Mouse (Mus musculus): ENCODE data around the gene Mfap1a.

GRCm38 (mm10) chr2:121544829-121545228 is 38.4 kb upstream of the Mfap1a start:
- TF ChIP-seq CTCF (conservative IDR thresholded peaks at IDR 0.05; ENCODE audit: low read length) (0 out of 2 replicates have a peak, but pooled peaks have one; percentile 14), POU5F1 (IDR thresholded peaks at IDR 0.05; ENCODE audit: borderline replicate concordance, low read length) (no peak), NANOG (IDR thresholded peaks at IDR 0.05; ENCODE audit: borderline replicate concordance, low read length) (no peak)

Data from E14TG2a.4 (cell line).